Mouse (Mus musculus) adrenal gland, postnatal 14 days (tissue): ENCODE data around the gene Dkk3. TPM values are rescaled to one million over a fixed set of nuclear protein-coding genes. Genes with fewer than 3 reads are reported as not detected.

ENCODE experiments used
- DNase-seq: peaks from one replicate; pipeline ENCODE4 v3.0.0; 2021; ENCODE audit warnings: mixed read lengths
- long read RNA-seq, 2 experiments: library from polyadenylated mRNA; stranded (forward); transcript quantifications; one replicate each; pipeline ENCODE4 v2.0.0; 2021
- total RNA-seq: library from RNA; stranded (reverse); gene quantifications from 2 replicates; pipeline ENCODE4 v1.2.3, GENCODE M21; 2021

The Dkk3 gene
- 10.3 and 13.7 TPM in 2 replicates for total RNA-seq
- long read RNA-seq, experiment 1, partial matches to known transcripts, result 17 of 20 reads
- long read RNA-seq, experiment 1, other reads (novel, unspliced or antisense), result 1 of 20 reads
- long read RNA-seq, experiment 2, partial matches to known transcripts, result 5 of 22 reads
- long read RNA-seq, experiment 2, other reads (novel, unspliced or antisense), result 14 of 22 reads

DNA sequence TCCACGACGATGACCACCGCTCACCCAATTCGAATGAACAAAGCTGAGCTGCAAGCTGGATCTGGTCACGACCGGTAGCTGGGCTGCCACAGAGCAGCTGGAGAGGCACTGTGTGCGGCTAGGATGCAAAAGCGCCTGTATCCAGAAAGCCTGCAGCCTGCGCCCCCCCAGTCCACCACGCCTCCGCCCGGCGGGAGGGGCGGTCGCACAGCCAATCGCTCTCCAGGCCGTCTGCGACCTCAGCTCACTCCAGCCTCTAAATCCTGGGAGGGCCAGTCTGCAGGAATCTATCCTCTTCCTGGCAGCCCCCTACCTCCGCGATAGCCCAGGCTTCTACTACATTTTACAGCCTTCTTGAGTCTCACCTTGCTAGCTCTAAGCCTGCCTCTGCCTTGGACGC lies at the start of gene Dkk3:
Dkk3 (minus strand) TSS at position 116 of the 400 bp plus-strand sequence.
- peak; percentile 42 for DNase-seq

DNA sequence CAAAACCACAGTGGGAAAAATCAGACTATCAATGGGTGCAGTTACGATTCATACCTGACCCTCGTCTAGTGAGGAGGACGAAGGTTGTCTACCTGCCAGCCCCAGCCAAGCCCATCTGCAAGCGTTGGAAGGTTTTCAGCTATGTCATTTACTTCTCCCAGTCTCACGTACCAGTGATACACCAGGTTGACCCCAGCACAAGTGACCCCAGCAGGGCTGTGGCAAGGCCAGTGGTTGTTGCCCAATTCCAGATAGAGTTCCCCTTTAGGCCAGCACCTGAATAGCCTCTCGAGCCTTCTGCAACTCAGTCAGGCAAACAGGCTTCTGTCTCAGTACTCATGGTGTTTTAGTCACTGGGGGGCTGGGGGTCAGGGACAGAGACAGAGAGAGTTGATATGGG lies 48.9 kb upstream of the Dkk3 start:
- DNase-seq, result no peak

DNA sequence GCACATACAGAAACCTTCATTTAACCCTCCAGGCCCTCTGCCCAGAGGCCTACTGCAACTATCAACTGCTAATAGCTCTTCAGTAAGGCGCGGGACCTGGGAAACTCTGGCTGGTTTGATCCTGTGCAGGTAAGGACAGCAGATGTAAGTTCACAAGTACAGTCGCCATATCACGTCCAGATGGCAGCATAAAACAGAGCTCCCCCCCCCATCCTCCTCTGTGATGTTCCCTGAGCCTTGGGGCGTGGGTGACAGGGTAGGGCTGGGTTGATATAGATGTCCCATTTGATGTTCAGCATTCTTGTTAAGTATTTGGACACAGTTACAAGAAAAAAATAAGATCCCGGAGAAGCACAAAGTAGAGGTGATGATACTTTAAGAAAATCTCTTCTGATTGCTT lies 46.7 kb upstream of the Dkk3 start:
- DNase-seq, result no peak

DNA sequence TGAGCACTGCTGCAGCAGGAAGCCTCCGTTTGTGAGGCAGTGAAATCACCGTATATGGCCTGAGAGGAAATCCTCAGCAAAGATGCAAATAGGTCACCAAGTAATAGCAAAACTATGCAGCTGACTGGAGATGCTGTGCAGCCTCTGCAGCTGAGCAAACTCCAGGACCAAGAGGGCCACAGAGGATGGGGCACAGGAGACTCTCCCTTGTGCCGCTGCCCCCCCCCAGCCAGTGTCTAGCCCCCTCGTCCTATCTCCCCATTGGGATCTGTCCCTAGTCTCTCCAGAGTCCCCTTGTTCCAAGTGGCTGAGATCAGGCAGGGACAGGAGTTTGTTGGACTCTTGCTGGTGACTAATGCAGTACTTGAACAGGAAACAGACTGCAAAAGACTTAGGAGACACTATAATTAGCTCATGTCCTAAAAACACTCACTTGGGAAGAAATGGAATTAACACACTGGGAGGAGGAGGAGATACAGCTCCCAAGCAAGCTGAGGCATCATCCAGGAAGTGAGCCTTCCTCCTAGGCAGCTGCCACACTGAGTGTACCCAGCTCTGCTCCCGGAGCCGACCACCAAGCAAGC lies 45.6 kb upstream of the Dkk3 start:
- no peak for DNase-seq

DNA sequence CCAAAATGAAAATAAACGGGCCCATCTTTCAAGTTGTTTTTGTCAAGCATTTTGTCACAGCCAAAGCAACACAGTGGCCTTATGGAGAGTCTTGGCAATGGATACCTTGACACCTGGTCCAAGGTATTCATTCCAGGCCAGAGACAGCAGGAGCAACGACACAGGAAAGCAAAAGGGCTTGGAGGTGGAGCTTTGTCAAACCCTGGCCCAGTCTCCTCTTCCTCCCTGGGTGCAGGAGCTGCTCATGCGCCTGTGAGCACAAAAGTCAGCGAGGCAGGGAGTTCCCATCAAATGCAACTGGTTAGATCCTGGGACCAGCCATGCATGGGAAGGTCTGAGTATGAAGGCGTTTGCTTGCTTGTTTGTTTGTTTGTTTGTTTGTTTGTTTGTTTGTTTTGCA lies 45.1 kb upstream of the Dkk3 start:
- DNase-seq, result no peak

DNA sequence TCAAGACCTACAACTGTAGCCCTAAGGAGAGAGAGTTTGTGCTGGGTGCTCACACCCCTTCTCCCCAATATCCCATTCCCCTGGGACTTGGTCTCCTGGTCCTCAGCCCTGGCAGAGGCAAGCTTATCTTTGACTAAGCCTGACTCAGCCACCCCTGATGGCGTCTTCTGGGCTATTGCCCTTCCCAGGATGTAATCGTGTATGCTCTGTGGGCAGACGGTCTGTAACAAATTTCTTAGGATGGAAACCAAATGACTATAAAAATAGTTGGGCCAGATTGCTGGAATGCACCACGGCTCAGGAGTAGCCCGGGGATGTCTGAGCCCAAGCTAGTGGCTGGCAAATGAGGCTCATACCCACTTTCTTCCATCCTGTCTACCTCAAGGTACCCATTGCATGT lies 44.0 kb upstream of the Dkk3 start:
- DNase-seq, result no peak

DNA sequence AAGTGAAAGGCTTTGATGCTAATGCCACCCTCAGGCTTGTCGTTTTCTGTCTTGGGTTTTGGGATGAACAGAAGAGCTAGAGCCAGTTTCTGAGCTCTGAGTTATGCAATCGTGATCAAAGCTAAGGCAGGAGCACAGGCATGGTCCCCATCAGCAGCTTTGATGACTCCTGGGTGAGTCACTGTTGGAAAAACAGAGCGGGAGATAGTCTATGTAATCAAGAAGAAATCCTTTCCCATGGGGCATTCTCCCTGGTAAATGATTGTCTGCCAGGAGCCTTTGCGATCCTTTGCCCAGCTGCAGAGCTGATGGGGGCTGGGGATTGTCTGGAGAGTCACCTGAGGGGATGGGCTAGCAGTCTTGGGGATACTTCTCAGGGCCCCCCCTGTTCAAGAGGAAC lies 43.3 kb upstream of the Dkk3 start:
- peak; percentile 62 for DNase-seq

DNA sequence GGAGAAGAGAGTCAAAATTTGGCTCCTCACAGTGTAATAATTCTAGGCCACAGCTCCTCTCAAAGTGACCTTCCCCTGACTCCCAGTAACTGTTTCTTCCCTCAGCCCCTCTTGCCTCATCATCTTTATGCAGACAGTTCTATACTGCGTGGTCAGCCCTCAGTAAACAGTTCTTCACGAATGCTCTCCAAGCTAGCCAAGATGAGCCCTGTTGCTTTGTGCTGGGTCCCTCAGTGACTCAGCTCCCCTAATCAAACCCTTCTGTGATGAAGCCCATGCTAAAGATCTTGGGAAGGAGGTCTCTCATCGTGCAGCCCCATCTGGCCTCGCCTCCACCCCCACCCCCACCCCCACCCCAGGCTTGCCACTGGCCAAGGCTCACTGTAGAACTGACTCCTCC lies 41.9 kb upstream of the Dkk3 start:
- no peak for DNase-seq

DNA sequence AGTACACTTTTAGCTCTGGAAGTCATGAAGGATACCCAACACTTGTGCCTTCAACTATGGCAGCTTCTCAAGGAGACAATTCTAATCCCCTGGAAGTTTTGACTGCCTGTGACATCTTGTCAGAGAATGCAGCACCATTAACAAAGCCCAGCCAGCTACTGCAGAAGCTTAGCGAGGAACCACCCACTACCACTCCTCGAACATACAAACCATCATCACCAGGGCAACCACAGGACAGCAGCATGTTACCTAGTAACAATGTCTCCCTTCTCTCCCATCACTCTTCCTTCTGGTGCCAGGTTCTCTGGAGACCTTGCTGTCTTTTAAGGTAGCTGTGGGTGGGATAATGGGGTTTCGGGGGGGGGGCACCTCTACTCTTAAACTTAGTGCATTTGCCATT lies 40.5 kb upstream of the Dkk3 start:
- no peak for DNase-seq

DNA sequence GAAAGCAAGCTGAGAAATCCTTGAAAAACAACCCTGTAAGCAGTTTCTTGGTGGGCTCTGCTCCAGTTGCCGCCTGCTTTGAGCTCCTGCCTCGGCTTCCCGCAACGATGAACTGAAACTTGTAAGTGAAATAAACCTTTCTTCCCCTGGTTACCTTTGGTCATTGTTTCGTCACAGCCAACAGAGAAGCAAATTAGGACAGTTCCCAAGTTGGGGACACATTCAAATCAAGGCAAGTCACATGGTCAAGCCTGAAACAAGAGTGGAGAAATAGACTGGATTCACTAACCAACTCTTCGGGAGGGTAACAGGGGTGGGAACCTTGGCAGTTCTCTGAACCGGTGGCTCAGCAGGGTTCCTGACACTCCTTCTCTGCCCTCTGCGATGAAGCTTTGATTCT lies 38.6 kb upstream of the Dkk3 start:
- DNase-seq, result no peak

DNA sequence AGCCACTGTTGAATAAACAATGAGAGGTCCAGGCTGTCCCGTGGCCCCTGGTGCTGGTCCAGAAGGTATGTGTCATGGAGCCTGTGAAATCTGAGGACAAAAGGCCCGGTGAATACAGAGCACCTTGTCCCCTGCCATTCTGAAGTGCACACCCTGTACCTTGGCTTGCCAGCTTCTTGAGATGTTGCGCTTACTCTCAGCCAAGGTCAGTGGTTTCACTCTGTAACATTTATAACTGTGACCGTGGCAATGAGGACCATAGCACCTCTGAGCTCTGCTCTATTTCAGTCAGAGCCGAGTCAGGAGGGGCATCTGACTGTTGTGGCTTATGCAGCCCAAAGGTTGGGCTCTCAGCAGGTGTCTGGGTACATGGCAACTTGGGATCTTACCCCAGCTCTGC lies 35.4 kb upstream of the Dkk3 start:
- DNase-seq, result no peak

DNA sequence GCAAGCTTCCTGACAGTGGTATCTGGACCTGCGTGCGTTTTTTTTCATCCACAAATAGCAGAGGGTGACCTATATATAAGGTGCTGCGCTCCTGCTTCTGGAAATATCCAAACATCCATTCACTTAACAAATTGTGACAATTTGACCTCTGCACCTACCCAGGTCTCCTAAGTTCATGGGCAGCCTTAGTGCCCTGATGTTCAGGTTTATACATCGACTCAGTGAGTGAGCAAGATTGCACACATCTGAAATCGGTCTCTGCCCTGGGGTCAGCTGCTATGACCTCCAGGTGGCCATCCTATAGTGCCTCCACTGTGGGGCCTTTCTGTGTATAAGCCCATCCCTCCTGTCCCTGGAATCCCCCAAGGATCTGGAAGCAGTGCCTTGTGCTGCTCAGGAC lies 33.9 kb upstream of the Dkk3 start:
- no peak for DNase-seq

DNA sequence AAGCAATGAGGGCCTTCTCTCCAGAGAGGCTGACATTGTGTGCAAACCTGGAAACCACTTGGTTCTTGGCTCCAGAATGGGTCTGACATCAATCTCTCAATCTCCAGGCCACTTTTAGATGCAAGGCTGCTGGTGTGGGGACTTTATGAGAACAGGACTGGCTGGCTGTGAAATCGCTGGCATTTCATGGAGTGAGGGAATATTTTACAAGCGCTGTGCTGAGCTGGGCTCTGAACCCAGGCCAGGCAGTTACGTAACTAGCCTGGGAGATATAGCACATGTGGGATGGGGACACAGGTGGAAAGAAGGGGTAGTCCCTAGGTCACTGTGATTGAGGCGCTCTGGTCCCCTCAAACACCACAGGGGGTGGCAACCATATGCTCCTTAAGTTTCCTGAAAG lies 33.4 kb upstream of the Dkk3 start:
- peak; percentile 47 for DNase-seq

DNA sequence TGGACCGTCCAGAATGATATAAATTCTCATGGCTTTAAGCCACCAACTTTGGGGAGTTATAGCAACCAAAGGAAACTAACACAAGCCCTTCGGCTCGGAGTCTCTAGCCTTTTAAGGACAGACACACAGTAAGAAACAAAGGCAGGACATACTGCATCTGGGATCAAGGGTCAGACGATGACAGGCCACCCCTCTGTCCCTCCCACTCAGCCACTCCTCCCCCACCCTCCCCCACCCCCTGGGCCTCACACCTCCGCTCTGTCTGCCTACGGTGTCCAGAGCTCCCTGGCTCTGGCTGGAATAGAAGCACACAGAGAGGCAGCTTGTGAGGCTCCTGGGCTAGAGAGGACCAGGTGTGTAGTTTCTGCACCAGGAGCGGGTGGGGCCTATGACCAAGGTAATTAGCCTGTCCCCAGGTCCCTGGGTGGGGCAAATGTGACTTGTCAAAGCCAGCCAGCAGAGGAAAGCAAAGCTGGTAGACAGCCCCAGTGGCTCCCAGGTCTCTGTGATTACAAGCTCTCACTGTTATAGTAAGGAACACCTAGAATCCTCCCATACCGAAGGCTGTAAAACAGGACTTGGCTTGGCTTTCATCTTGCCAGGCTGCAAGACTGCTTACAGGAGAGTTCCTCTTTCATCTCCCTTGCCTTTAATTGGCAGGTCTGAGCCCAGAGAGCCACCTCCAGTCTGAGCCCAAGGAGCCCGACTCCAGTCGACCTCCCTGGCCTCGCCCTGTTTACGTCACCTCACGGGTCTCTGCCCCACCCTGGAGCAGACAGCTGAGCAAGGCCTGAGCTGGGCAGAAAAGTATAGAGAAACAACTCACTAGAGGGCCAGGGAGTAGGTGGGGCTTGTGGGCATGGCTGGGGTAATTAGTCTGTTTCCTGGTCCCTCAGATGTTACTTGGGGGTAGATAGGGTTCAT lies 28.9 kb upstream of the Dkk3 start:
- DNase-seq, result no peak

DNA sequence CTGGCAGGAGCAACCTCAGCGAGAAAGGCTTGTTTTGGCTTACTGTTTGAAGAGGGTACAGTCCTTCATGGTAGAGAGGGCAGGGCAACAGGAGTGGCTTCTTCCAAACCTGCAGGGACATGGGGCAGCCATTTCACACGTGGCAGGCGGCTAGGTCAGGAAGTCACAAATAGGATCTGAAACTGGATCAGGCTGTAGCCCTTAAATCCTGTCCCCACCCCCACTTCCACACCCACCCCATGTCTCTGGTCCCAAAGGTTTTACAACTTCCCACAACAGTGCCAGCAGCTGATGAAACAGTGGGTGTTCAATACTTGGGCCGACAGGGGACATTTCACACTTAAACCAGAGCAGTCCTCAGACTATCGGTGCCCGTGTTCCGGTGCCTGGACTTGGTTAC lies 28.0 kb upstream of the Dkk3 start:
- DNase-seq, result no peak

DNA sequence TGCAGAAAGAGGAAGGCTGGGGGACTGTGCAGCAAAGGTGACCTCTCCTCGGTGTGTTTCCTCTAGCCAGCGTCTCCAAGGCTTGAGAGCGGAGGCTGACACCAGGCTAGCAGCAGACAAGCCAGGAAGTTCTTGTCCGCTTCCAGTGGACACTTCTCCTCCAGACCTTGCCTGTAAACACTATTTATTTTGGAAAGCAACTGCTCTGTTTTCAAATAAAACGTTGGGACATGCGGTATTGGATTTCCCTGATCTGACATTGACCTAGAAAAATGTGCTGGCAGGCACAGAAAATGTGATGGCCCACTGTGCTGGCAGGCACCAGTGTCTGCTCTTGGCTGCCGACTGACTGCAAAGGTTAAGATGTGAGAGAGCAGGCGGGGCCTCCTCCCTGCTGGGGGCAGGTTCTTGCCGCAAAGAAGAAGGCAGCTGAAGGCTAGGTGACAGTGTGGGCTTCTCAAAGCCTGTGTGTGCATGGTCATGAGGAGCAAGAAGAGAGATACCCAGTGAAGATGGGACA lies 26.4 kb upstream of the Dkk3 start:
- peak; percentile 83 for DNase-seq

DNA sequence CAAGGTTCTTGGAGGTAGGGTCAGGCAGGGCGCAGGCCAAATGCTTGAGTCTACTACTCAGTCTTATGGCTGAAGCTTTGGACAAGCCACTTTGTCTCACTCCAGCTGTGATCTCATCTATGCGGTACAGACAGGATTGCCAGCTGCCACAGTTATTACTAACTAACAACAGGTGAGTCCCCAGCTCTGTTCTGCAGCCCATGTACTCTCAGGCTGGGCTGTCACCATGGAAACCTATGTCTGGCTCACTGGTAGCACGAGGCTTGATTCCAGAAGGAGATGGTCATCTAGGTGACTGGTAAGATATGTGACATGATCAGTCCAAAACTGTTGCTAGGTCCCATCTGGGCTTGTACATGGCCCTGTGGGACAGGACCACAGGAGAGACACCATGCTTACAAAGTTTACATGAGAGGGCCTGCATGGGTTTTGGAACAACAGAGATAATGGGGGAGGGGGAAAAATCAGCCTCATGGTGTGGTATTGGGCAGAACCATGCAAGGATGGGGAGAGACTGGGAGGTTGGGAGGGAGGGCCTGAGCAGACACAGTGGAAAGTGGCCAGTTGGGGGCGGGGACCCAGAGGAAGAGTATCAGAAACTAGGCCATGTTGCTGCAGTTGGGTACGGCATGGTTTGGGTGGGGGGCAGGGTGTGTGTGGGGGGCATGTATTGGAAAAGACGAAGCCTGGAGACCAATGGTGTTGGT lies 25.8 kb upstream of the Dkk3 start:
- DNase-seq, result no peak

DNA sequence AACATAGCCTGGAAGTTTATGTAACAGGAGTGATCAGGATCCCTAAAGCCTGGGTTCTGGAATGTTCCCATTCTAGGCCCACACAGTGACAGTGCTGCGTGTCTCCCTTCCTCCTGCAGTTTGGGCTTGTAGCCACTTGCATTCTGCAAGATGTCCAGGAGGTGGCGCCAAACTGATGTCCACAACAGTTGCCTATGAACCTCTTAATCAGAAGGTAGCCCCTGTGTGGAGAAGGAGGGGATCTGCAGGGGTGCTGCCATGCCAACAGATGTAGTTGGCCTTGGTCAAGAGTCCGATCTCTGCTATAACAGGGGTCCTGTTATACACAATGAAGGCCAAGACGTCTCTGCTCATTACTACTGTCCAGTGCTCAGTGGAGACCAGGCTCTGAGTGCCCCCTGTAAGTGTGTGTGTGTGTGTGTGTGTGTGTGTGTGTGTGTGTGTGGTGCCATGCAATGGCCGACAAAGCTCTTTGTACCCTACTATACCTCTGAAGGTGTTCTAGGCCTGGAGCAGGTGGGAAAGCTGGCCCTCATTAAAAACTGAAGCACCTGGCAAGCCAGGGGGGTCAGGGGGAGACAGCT lies 24.5 kb upstream of the Dkk3 start:
- DNase-seq, result peak; percentile 93

DNA sequence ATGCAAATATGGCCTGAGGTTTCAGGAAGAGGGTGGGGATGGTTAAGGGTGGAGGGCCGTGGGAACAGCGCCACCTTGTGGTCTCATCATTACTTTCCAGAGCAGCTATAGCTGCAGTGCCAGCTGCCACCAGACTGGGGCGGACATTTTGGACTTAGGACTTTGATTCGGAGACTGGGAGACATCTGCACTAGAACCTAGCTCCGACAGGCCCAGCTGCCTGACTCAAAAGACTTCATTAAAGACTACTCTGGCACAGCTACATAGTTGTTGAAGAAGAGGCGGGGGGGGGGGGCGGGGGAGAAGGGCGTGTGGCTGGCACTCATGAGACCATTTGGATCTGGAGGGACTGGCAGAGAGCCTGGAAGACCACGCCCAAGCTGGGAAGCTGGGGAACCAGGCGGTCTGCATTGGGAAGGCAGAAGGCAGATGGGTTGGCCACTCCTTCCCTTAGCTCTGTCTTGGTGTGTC lies 21.4 kb upstream of the Dkk3 start:
- DNase-seq, result peak; percentile 89

DNA sequence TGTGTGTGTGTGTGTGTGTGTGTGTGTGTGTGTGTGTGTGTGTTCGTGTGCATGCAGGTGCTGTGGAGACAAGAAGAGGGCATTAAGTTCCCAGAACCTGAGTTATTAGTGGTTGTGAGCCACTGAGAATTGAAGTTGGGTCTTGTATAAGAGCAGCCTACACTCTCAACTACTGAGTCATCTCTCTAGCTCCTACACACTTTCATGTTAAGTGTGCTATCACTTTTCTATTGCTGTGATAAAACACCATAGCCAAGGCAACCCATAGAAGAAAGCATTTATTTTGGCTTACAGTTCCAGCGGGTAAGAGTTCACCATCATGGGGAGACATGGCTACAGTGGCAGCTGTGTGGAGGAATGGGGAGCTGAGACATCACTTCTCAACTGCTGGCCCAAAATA lies 17.8 kb upstream of the Dkk3 start:
- no peak for DNase-seq

DNA sequence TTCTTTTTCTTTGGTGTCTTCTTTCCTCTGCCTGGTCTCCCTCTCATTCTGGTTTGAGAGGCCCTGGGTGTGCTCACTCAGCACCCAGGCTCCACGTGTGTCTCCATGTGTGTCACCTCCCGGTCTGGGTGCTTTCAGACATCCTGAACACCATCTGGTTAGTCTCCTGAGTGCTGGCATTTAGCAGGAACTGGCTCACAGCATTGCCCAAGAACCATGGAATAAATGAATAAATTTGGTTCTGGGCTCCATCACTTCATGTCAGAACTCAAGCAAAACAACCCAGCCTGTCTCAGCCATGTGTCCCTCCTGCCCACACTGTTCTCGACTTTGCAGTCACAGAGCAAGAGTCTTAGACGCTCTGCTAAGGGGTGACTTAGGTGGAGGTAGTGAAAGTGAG lies 13.8 kb upstream of the Dkk3 start:
- no peak for DNase-seq
